Mouse (Mus musculus): ENCODE results near the gene 1700011L22Rik. TPM values are rescaled to one million over a fixed set of nuclear protein-coding genes. Genes with fewer than 3 reads are reported as not detected.

The 1700011L22Rik gene
- polyA plus RNA-seq (2011; ENCODE audit: insufficient read depth, insufficient read length, low replicate concordance, missing spikeins), result not detected in 2 replicates

GRCm38 (mm10) chr8:79248470-79248869 lies at the start of gene 1700011L22Rik:
Gene 1700011L22Rik (minus strand): TSS chr8:79248570.
- TF ChIP-seq POLR2A (IDR thresholded peaks at IDR 0.05; ENCODE audit: borderline replicate concordance, control insufficient read depth, low read depth, low read length) (no peak), CTCF (IDR thresholded peaks at IDR 0.05; ENCODE audit: control insufficient read depth, insufficient read depth, low read length) (no peak)
- 83% methylated on average over 6 of the region's 6 CpGs for WGBS
- Histone ChIP-seq H3K27ac (ENCODE audit: control insufficient read depth, insufficient read depth, low read depth, low read length, poor library complexity) (no peak within 1 kb of the TSS), H3K4me1 (ENCODE audit: control insufficient read depth, insufficient read depth, low read length) (no peaks in the 10 kb centered on the region), H3K4me3 (replicated peaks; ENCODE audit: control insufficient read depth, low read depth, low read length) (no peak within 1 kb of the TSS)

GRCm38 (mm10) chr8:79297763-79298162 lies 49.4 kb upstream of the 1700011L22Rik start:
- 55% methylated on average over 3 of the region's 3 CpGs for WGBS
- H3K4me1 ChIP-seq (ENCODE audit: control insufficient read depth, insufficient read depth, low read length), result no peaks in the 10 kb centered on the region
- peak; percentile 64 for TF ChIP-seq CTCF (IDR thresholded peaks at IDR 0.05; ENCODE audit: control insufficient read depth, insufficient read depth, low read length)
- TF ChIP-seq POLR2A (IDR thresholded peaks at IDR 0.05; ENCODE audit: borderline replicate concordance, control insufficient read depth, low read depth, low read length), result no peak
- H3K27ac ChIP-seq (ENCODE audit: control insufficient read depth, insufficient read depth, low read depth, low read length, poor library complexity), result no peak overlapping the region
- H3K4me3 ChIP-seq (replicated peaks; ENCODE audit: control insufficient read depth, low read depth, low read length), result no peak overlapping the region

GRCm38 (mm10) chr8:79295276-79296105 lies 47.1 kb upstream of the 1700011L22Rik start:
- 13% methylated on average over 18 of the region's 18 CpGs for WGBS
- H3K4me1 ChIP-seq (ENCODE audit: control insufficient read depth, insufficient read depth, low read length), result no peaks in the 10 kb centered on the region
- TF ChIP-seq CTCF (IDR thresholded peaks at IDR 0.05; ENCODE audit: control insufficient read depth, insufficient read depth, low read length) (no peak), POLR2A (IDR thresholded peaks at IDR 0.05; ENCODE audit: borderline replicate concordance, control insufficient read depth, low read depth, low read length) (no peak)
- peak overlapping the region; percentile 97 for H3K27ac ChIP-seq (ENCODE audit: control insufficient read depth, insufficient read depth, low read depth, low read length, poor library complexity)
- H3K4me3 ChIP-seq (replicated peaks; ENCODE audit: control insufficient read depth, low read depth, low read length), result peak overlapping the region; percentile 82

- H3K27ac ChIP-seq (ENCODE audit: control insufficient read depth, insufficient read depth, low read depth, low read length, poor library complexity), result peak within 1 kb of the TSS; percentile 97
- WGBS, result under 1% methylated on average over 72 of the region's 74 CpGs
- TF ChIP-seq CTCF (IDR thresholded peaks at IDR 0.05; ENCODE audit: control insufficient read depth, insufficient read depth, low read length), result peak; percentile 35; the same call in 1 of the 2 replicates
- peak; percentile 91; the same call in 1 of the 2 replicates for TF ChIP-seq POLR2A (IDR thresholded peaks at IDR 0.05; ENCODE audit: borderline replicate concordance, control insufficient read depth, low read depth, low read length)
Measured at GRCm38 (mm10) chr8:79294610-79295275, 46.4 kb upstream of the 1700011L22Rik start, which contains the start of gene Mmaa. Gene Mmaa (minus strand): TSS chr8:79294937.

DNA sequence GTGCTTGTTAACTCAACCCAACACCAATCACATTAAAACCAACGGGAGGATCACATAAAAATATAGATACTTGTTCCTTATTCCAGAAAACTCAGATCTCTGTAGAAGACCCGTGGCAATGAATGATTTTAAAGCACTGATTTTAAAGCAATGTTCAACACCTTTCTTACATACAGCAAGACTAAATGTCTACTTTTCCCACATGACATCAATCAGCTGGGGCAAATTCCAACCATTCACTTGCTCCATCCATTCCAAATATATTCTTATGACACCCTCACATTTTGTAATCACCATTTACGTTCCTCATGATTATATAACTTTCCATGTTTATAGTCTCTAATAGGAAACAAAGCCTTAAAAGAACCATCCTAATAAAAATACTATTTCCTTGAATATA lies 45.5 kb upstream of the 1700011L22Rik start:
- WGBS, result 20% methylated on average over 3 of the region's 3 CpGs

More at GRCm38 (mm10) chr8:79294610-79295275, 46.4 kb upstream of the 1700011L22Rik start, which contains the start of gene Mmaa:
- H3K4me1 ChIP-seq (ENCODE audit: control insufficient read depth, insufficient read depth, low read length), result no peaks in the 10 kb centered on the region
- H3K4me3 ChIP-seq (replicated peaks; ENCODE audit: control insufficient read depth, low read depth, low read length), result peak within 1 kb of the TSS; percentile 82

GRCm38 (mm10) chr8:79292712-79293264 lies 44.4 kb upstream of the 1700011L22Rik start:
- H3K4me3 ChIP-seq (replicated peaks; ENCODE audit: control insufficient read depth, low read depth, low read length), result no peak overlapping the region
- TF ChIP-seq POLR2A (IDR thresholded peaks at IDR 0.05; ENCODE audit: borderline replicate concordance, control insufficient read depth, low read depth, low read length) (no peak), CTCF (IDR thresholded peaks at IDR 0.05; ENCODE audit: control insufficient read depth, insufficient read depth, low read length) (no peak)
- no peak overlapping the region for H3K27ac ChIP-seq (ENCODE audit: control insufficient read depth, insufficient read depth, low read depth, low read length, poor library complexity)
- 62% methylated on average over 3 of the region's 3 CpGs for WGBS
- no peaks in the 10 kb centered on the region for H3K4me1 ChIP-seq (ENCODE audit: control insufficient read depth, insufficient read depth, low read length)

More for the DNA sequence above, 45.5 kb upstream of the 1700011L22Rik start:
- H3K27ac ChIP-seq (ENCODE audit: control insufficient read depth, insufficient read depth, low read depth, low read length, poor library complexity), result no peak overlapping the region
- H3K4me1 ChIP-seq (ENCODE audit: control insufficient read depth, insufficient read depth, low read length), result no peaks in the 10 kb centered on the region
- TF ChIP-seq CTCF (IDR thresholded peaks at IDR 0.05; ENCODE audit: control insufficient read depth, insufficient read depth, low read length) (no peak), POLR2A (IDR thresholded peaks at IDR 0.05; ENCODE audit: borderline replicate concordance, control insufficient read depth, low read depth, low read length) (no peak)
- H3K4me3 ChIP-seq (replicated peaks; ENCODE audit: control insufficient read depth, low read depth, low read length), result no peak overlapping the region

DNA sequence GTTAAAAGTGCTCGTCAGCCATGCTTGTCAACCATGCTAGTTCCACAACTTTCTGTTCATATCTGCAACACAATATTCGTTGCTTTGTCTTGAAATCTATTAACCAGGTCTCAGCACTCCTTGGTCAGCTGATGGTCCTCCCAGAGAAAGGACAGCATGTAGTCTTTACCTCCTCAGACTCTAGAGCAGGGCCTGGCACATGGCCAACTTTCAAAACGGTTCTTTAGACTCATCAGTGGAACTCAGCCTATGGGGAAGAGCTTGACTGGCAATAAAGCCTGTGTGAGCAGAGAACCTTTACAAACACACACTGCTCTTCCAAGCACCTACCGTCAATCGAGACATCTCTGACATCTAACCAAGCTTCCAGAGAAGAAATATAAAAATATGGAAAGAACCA lies 41.2 kb upstream of the 1700011L22Rik start:
- Histone ChIP-seq H3K4me3 (replicated peaks; ENCODE audit: control insufficient read depth, low read depth, low read length) (no peak overlapping the region), H3K27ac (ENCODE audit: control insufficient read depth, insufficient read depth, low read depth, low read length, poor library complexity) (no peak overlapping the region), H3K4me1 (ENCODE audit: control insufficient read depth, insufficient read depth, low read length) (no peaks in the 10 kb centered on the region)
- TF ChIP-seq CTCF (IDR thresholded peaks at IDR 0.05; ENCODE audit: control insufficient read depth, insufficient read depth, low read length), result no peak
- TF ChIP-seq POLR2A (IDR thresholded peaks at IDR 0.05; ENCODE audit: borderline replicate concordance, control insufficient read depth, low read depth, low read length), result no peak
- WGBS, result 65% methylated on average over 5 of the region's 5 CpGs

- Histone ChIP-seq H3K4me3 (replicated peaks; ENCODE audit: control insufficient read depth, low read depth, low read length) (no peak overlapping the region), H3K4me1 (ENCODE audit: control insufficient read depth, insufficient read depth, low read length) (no peaks in the 10 kb centered on the region), H3K27ac (ENCODE audit: control insufficient read depth, insufficient read depth, low read depth, low read length, poor library complexity) (no peak overlapping the region)
- TF ChIP-seq POLR2A (IDR thresholded peaks at IDR 0.05; ENCODE audit: borderline replicate concordance, control insufficient read depth, low read depth, low read length) (no peak), CTCF (IDR thresholded peaks at IDR 0.05; ENCODE audit: control insufficient read depth, insufficient read depth, low read length) (no peak)
- WGBS, result 81% methylated on average over 2 of the region's 2 CpGs
Measured at GRCm38 (mm10) chr8:79288681-79289080, 40.3 kb upstream of the 1700011L22Rik start.
